Mouse (Mus musculus): Measurements from ENCODE around the gene Hdac9.

Gene Hdac9

DNA sequence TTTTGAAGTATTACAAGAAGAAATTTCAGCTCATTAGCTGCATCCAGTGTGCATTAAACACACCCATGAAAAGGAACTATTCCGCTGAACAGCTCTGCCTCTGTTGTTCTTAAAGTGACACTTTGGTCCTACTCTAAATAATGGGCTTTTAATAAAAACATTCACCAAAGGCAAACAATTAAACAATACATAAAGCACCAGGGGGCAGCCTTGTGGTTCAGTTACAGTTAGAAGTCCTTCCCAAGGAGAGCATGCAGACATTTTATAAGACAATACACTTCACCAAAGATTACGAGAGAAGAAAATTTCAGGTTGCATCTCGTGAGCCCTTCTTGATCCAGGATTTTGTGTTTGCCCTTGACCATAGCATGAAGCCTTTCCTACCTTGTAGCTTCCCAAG is 715.4 kb downstream of the Hdac9 start:
- peak; percentile 31 for DNase-seq

- no peak for DNase-seq
Observed at GRCm38 (mm10) chr12:34200030-34200446, 716.9 kb downstream of the Hdac9 start.

GRCm38 (mm10) chr12:34195155-34195828 is 721.6 kb downstream of the Hdac9 start:
- no peak for DNase-seq

DNA sequence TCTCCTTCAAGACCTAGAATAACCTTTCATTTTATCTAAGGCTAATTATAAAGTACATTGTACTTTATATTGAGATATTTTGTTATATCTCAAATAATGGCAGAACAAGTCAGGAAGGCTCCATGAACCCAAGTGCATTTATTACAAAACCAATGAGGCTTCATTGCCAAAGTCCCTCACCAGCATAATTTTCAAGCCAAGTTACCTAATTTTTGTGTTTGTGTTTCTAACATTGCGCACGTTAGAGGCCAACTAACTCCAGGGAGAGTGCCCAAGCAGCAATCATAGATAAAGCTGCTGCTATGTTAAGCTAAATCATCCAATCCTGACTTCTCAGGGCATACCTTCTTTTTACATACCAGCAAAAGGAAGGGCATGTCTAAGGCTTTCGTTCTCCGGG is 722.8 kb downstream of the Hdac9 start:
- no peak for DNase-seq

GRCm38 (mm10) chr12:34191246-34191645 is 725.6 kb downstream of the Hdac9 start:
- DNase-seq: no peak

DNA sequence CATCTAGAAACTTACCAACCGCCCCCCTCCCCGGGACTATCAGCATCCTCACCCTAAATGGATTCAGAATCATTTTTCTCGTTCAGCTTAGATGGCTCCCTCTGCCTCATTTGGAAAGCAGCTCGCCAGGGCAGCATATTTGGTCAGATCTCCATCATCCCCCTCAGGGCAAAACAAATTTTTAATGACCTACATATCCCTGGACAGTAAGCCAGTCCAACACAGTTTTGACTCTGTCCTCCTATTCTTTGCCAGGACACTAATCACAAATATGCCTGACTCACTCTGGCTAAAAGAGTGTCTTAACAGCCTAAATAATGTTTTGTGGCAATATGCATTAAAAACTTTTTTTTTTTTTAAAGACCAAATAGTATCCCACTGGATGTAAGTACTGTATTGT is 738.0 kb downstream of the Hdac9 start:
- no peak for DNase-seq

DNA sequence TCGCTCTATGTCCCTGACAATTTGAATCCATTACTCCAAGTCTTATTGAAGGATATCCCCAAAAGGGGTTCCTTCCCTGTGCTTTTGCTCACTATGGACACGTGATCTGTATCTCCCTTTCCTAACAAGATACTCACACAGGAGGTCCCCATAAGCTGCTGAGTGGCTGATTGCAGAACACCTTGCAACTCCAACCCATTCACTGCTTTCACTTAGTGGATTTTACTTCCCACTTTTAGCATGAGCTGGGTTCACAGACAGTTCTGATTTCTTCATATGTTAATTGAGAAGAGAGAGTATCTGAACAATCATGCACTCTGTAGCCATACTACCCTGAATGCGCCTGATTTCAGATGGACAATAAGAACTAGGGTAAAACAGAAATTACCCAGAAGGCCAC is 740.1 kb downstream of the Hdac9 start:
- no peak for DNase-seq

DNA sequence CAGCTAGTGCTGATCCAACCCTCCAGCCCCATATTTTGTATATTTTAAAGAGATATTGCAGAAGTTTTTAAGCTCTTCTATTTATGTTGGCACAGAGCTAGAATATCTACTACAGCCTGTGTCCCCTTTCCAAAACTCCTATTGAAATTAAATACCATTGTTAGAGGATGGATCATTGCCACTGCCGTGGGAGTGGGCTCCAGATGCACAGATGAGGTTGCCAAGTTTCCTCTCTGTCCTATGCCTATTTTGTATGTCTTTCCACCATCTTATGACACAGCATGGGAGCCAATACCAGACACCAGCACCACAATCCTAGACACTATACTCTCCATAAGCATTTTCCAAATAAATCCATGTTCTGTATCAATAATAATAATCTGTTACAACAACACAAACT is 743.9 kb downstream of the Hdac9 start:
- no peak for DNase-seq

- DNase-seq: no peak
Observed at GRCm38 (mm10) chr12:34170601-34171000, 746.3 kb downstream of the Hdac9 start.

DNA sequence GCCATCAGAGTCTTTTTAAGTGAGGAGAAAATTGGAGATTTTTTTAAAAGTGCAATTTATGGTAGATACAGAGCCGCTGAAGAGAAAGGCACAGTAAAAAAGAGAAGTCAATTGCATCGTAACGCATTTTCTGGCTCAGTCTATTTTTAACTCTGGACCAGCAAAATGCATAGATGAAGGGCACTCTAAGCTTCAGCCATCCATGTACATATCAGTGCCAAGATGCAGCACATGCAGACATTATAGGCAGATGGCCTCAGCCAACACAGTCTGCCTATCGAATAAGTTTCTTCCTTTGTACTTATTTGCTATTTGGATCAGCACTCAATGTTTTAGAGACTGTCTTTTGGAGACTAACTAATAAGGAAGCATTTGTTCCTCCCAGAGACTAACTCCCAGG is 751.2 kb downstream of the Hdac9 start:
- DNase-seq: no peak

- DNase-seq: no peak
Observed at GRCm38 (mm10) chr12:34156301-34156700, 760.6 kb downstream of the Hdac9 start.

DNA sequence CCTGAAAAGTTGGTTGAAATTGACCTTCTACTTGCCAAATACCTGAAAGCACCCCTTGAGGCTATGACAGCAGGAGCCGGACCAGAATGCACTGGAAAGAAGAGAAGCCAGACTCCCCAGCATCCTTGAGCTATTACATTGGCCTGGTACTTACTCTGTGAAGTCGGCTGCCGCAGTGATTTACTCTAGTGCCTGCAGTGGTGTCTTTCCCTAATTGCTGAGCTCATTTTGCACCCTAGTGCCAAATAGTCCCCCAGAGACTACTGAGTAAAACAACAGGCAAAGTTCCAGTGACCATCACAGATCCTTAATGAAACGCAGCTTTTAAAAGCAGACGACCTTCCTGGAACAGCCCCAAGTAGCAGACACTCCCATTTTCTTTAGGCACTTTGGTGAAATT is 761.2 kb downstream of the Hdac9 start:
- DNase-seq: no peak

GRCm38 (mm10) chr12:34154757-34155156 is 762.1 kb downstream of the Hdac9 start:
- DNase-seq: no peak

GRCm38 (mm10) chr12:34151336-34151735 is 765.6 kb downstream of the Hdac9 start:
- DNase-seq: no peak

- DNase-seq: no peak
Observed at GRCm38 (mm10) chr12:34142743-34143142, 774.2 kb downstream of the Hdac9 start.

DNA sequence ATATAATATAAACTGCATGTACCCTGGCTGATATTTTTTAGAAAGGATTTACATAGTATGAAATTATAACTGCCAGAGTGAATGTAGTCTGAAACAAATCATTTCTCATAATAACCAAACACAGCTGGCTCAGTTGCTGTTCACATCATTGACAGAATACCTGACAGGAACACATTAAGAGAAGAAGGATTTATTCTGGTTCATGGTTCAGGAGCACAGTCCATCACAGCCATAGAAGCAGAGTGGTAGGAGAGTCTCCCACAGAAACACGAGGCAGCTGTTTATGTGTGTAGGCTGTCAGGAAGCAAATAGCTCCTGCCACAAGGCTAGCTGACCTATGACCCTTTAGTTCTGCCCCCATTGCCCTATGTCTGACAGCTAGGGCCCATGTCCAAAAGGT is 803.6 kb downstream of the Hdac9 start:
- DNase-seq: no peak

GRCm38 (mm10) chr12:34092953-34093352 is 823.9 kb downstream of the Hdac9 start:
- DNase-seq: no peak

DNA sequence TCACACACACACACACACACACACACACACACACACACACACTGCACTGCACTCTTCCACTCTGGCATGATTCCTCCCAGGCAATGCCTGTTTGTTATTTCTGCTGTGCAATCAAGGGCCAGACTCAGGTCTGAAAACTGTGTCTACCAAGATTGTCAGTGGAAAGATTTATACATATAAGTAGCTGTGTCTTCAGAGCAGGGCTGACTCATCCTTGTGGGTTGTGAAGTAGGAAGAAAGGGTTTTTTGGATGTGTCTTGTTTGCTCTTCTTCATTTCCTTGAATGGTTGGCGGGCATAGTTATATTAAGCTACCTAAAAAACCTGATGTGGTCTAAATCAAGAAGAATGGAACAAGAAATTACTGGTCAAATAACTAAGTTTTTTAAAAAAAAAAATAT is 825.0 kb downstream of the Hdac9 start:
- DNase-seq: no peak

DNA sequence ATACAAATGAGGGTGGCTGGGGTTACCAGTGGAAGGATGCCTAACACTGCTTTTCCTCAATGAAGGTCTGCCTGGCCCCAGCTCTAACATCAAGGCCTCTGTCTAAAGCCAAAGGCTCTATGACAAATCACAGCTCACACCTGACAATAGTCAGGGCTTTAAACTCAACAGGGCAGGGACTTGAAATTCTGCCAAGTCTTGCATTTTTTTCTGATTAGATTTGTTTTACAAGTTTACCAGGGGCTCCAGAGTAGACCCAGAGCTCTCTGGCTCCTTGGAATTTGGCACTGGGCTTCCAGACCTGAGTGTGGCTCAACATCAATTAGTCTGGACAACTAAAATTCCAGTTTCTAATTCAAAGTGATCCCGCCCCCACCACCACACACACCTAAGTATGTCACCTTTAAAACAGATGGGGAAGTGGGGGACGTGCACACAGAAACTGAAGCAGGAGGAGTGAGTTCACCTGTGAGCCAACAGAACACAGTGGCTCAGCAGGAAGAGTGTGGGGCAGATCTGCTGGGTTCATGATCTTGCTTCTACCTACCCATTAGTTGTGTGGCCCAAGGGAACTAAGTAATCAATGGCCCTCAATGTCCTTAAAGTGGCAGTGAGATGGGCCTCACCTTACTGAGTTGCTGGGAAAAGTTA is 829.5 kb downstream of the Hdac9 start:
- DNase-seq: no peak

- no peak for DNase-seq
Observed at GRCm38 (mm10) chr12:34076981-34077380, 839.9 kb downstream of the Hdac9 start.

GRCm38 (mm10) chr12:34075805-34076509 is 840.9 kb downstream of the Hdac9 start:
- no peak for DNase-seq

GRCm38 (mm10) chr12:34052508-34052907 is 864.4 kb downstream of the Hdac9 start:
- DNase-seq: no peak

DNA sequence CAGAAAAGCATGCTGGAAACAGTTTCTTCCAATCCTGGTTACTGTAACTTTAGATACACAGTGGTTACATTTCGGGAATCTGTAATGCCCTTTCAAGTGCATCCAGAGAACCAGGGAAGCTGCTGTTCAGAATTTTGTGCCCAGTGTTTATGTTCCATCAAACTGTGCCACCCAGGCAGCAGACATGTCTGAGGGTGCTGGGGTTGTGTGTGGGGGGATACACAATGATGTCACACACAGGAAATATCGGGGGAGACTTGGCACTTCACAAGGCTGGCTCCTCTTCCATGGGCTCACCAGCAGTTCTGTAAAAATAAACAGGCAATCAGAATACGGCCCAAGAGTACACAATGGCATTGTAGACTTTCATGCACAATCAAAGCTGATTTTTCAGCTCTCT is 864.9 kb downstream of the Hdac9 start:
- peak; percentile 56 for DNase-seq

DNA sequence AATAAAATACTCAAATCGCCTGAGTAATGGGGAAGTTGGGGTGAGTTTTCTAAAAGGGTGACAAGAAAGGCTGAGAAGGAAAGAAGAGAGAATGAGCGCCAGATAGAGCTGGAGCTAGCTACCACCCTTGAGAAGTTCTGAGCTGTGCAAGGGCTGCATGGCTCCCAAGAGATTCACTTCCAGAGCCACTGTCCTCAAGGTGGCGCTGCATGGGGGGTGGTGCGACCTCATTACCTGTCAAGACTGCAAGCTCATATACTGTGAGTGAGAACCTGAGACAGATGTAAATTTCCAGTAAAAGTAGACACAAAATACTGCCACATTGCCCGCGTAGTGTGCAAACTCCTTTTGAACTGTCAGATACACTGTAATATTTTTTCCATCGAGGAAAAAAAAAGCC is 865.8 kb downstream of the Hdac9 start:
- DNase-seq: peak; percentile 15
